9 mouse cellular contexts compared by ENCODE assay signal in genomic region chr17:85116643-85117042, GRCm38 (mm10). TPM values are rescaled to one million over a fixed set of nuclear protein-coding genes. Genes with fewer than 3 reads are reported as not detected.
DNase-seq lines count a peak whose midpoint lies in the region; ATAC-seq and TF ChIP-seq lines count a peak whose summit lies in the region.
"Had no signal": no experiment of that assay in that cellular context is flagged by ENCODE, and none has a peak within 500 bp of the region (broad histone marks: within the 10 kb centered on the region; RNA-seq: fewer than 3 reads in every experiment).

No protein-coding gene starts in this region.

- no peak for ATAC-seq in hindbrain, embryonic 13.5 days (ENCODE audit: low FRiP score)
- 0 out of 2 replicates have a peak, but pooled peaks have one; percentile 57 for ATAC-seq in megakaryocyte progenitor cell, adult 5-6 weeks (replicated peaks; ENCODE audit: poor library complexity)

- H3K4me3 ChIP-seq in hindbrain, embryonic 10.5 days: no peak overlapping the region
- H3K4me3 ChIP-seq in hindbrain, embryonic 13.5 days: no peak overlapping the region
- H3K4me3 ChIP-seq in CH12.LX (replicated peaks in 1 of 3; ENCODE audit: low read depth in 2 of 3, low read length in 2 of 3, poor library complexity in 1 of 3): no peak overlapping the region

- no peaks in the 10 kb centered on the region for H3K9me3 ChIP-seq in hindbrain, embryonic 10.5 days
- H3K9me3 ChIP-seq in hindbrain, embryonic 13.5 days: no peaks in the 10 kb centered on the region
- no peaks in the 10 kb centered on the region for H3K9me3 ChIP-seq in CH12.LX (replicated peaks; ENCODE audit: low read length)

- H3K36me3 ChIP-seq in hindbrain, embryonic 10.5 days: no peaks in the 10 kb centered on the region
- H3K36me3 ChIP-seq in hindbrain, embryonic 13.5 days: 0 out of 2 replicates have a peak, but pooled peaks cover under 1% of the 10 kb centered on the region
- H3K36me3 ChIP-seq in CH12.LX (replicated peaks in 1 of 2; ENCODE audit: control insufficient read depth in 1 of 2, insufficient read depth in 1 of 2, low read length in 1 of 2): no peaks in the 10 kb centered on the region

- DNase-seq in hindbrain, embryonic 10.5 days (ENCODE audit: low spot score): peak; percentile 34
- peak; percentile 49 for DNase-seq in CH12.LX (ENCODE audit: extremely low read depth)
- DNase-seq in adrenal gland, postnatal 14 days: peak; percentile 74
- peak; percentile 31 for DNase-seq in embryo, embryonic 11.5 days (ENCODE audit: low read depth, low spot score)
- DNase-seq in layer of hippocampus, adult 9-10 months (ENCODE audit: low spot score): peak; percentile 54
- DNase-seq in urinary bladder, postnatal 25 days (ENCODE audit: low spot score): peak; percentile 60

- no peak overlapping the region for H3K9ac ChIP-seq in hindbrain, embryonic 13.5 days
- no peak overlapping the region for H3K9ac ChIP-seq in CH12.LX (ENCODE audit: insufficient read depth, low read depth)

- peak in 1 of 2 experiments; percentile 85; a peak in 3 of 4 replicates for TF ChIP-seq CTCF in CH12.LX (conservative IDR thresholded peaks at IDR 0.05 in 1 of 2, IDR thresholded peaks at IDR 0.05 in 1 of 2; ENCODE audit: low read depth in 2 of 2, low read length in 2 of 2)

- dilution Hi-C loops in CH12.LX (cut with MboI; ENCODE audit: extremely low pct_ligation_motif_present, extremely low pct_unique_long_range_greater_than_20kb, low sequenced_read_pairs): no loop called here

- TF ChIP-seq POLR2A in CH12.LX (IDR thresholded peaks at IDR 0.05; ENCODE audit: low read depth, low read length): no peak

- TF ChIP-seq EP300 in CH12.LX (IDR thresholded peaks at IDR 0.05; ENCODE audit: low read length): no peak

- peaks cover 5% of the 10 kb centered on the region; the same call in 1 of the 2 replicates for H3K4me1 ChIP-seq in hindbrain, embryonic 10.5 days (replicated peaks)
- no peaks in the 10 kb centered on the region for H3K4me1 ChIP-seq in hindbrain, embryonic 13.5 days (replicated peaks)
- no peaks in the 10 kb centered on the region for H3K4me1 ChIP-seq in CH12.LX (ENCODE audit: control insufficient read depth in 1 of 2, insufficient read depth in 2 of 2)

- in situ Hi-C loops in CH12.LX (cut with MboI; ENCODE audit: low pct_ligation_motif_present, low pct_unique_long_range_greater_than_20kb, low sequenced_read_pairs): no loop called here

- no peaks in the 10 kb centered on the region for H3K79me2 ChIP-seq in CH12.LX (replicated peaks; ENCODE audit: control insufficient read depth, extremely low read depth, insufficient read depth, poor library complexity, severe bottlenecking)

- H3K27me3 ChIP-seq in hindbrain, embryonic 10.5 days (ENCODE audit: insufficient read depth, poor library complexity, severe bottlenecking): no peaks in the 10 kb centered on the region
- 0 out of 2 replicates have a peak, but pooled peaks cover 4% of the 10 kb centered on the region for H3K27me3 ChIP-seq in hindbrain, embryonic 13.5 days
- no peaks in the 10 kb centered on the region for H3K27me3 ChIP-seq in CH12.LX (replicated peaks)

- WGBS in hindbrain, embryonic 10.5 days: 35% methylated on average over 4 of the region's 4 CpGs
- WGBS in hindbrain, embryonic 13.5 days: 32% methylated on average over 4 of the region's 4 CpGs

- peak; percentile 84 for TF ChIP-seq RAD21 in CH12.LX (IDR thresholded peaks at IDR 0.05; ENCODE audit: low read depth, low read length)

- no peak overlapping the region for H3K4me2 ChIP-seq in hindbrain, embryonic 13.5 days
- H3K4me2 ChIP-seq in CH12.LX (ENCODE audit: insufficient read depth, low read depth, poor library complexity, severe bottlenecking): no peak overlapping the region

- no peak overlapping the region for H3K27ac ChIP-seq in hindbrain, embryonic 10.5 days
- no peak overlapping the region for H3K27ac ChIP-seq in hindbrain, embryonic 13.5 days
- no peak overlapping the region for H3K27ac ChIP-seq in CH12.LX (ENCODE audit: insufficient read depth, low read depth)
- H3K27ac ChIP-seq: macrophage had no signal

TF ChIP-seq in CH12.LX, 34 proteins besides CTCF, POLR2A, EP300 and RAD21:
- TF ChIP-seq ZMIZ1 (IDR thresholded peaks at IDR 0.05; ENCODE audit: low read depth, low read length): no peak
- no peak for TF ChIP-seq NELFE (IDR thresholded peaks at IDR 0.05; ENCODE audit: low read depth, low read length)
- 0 out of 2 replicates have a peak, but pooled peaks have one; percentile 38 for TF ChIP-seq ZC3H11A (IDR thresholded peaks at IDR 0.05; ENCODE audit: low read depth, low read length)
- TF ChIP-seq IRF4 (IDR thresholded peaks at IDR 0.05; ENCODE audit: low read depth, low read length): no peak
- TF ChIP-seq SMC3 (IDR thresholded peaks at IDR 0.05; ENCODE audit: low read depth, low read length): peak; percentile 80
- no peak for TF ChIP-seq KAT2A (IDR thresholded peaks at IDR 0.05; ENCODE audit: insufficient replicate concordance, low read length)
- no peak for TF ChIP-seq MXI1 (IDR thresholded peaks at IDR 0.05; ENCODE audit: low read depth, low read length)
- TF ChIP-seq TBP (conservative IDR thresholded peaks at IDR 0.05; ENCODE audit: low read depth, low read length): no peak
- TF ChIP-seq E2F4 (IDR thresholded peaks at IDR 0.05; ENCODE audit: insufficient replicate concordance, low read depth, low read length): no peak
- TF ChIP-seq TCF12 (IDR thresholded peaks at IDR 0.05; ENCODE audit: low read depth, low read length): no peak
- TF ChIP-seq JUN (IDR thresholded peaks at IDR 0.05; ENCODE audit: insufficient read depth, low read depth, low read length): no peak

RNA-seq across cellular contexts. Expression of gene Camkmt, which starts 26.3 kb away (rescaled TPM):
- polyA plus RNA-seq in hindbrain, embryonic 10.5 days (2016; fragmentation: Nextera tagmentation; extraction: Ambion mirVana): 13.6 and 14.1 TPM in 2 replicates
- 18.3 and 18.7 TPM in 2 replicates for polyA plus RNA-seq in hindbrain, embryonic 13.5 days (2015; fragmentation: Nextera tagmentation; extraction: Ambion mirVana)
- total RNA-seq in CH12.LX (2012; rRNA removed) (1.5 and 1.6 TPM in 2 replicates), CH12.LX (2014; rRNA removed) (1.7 and 1.8 TPM in 2 replicates)
- 3.5 and 4.4 TPM in 2 replicates for polyA plus RNA-seq in CH12.LX (2012; ENCODE audit: insufficient read length, low read depth)
- total RNA-seq in adrenal gland, postnatal 14 days (2021): 4.8 and 6.0 TPM in 2 replicates
- 5.3 and 5.9 TPM in 2 replicates for total RNA-seq in megakaryocyte progenitor cell, adult 5-6 weeks (2015)
- 2.1 and 4.0 TPM in 2 replicates for total RNA-seq in megakaryocyte progenitor cell, adult 5-6 weeks (2017)

RNA-seq across cellular contexts. Expression of gene Prepl, which starts 26.6 kb away (rescaled TPM):
- 32.1 and 42.3 TPM in 2 replicates for polyA plus RNA-seq in hindbrain, embryonic 10.5 days (2016; fragmentation: Nextera tagmentation; extraction: Ambion mirVana)
- polyA plus RNA-seq in hindbrain, embryonic 13.5 days (2015; fragmentation: Nextera tagmentation; extraction: Ambion mirVana): 83.0 and 83.1 TPM in 2 replicates
- 8.4 and 8.5 TPM in 2 replicates for total RNA-seq in CH12.LX (2012; rRNA removed)
- 6.0 and 7.0 TPM in 2 replicates for total RNA-seq in CH12.LX (2014; rRNA removed)
- polyA plus RNA-seq in CH12.LX (2012; ENCODE audit: insufficient read length, low read depth): 21.0 and 22.9 TPM in 2 replicates
- total RNA-seq in adrenal gland, postnatal 14 days (2021): 29.3 and 32.7 TPM in 2 replicates
- total RNA-seq in megakaryocyte progenitor cell, adult 5-6 weeks (2015): 29.0 and 36.8 TPM in 2 replicates
- total RNA-seq in megakaryocyte progenitor cell, adult 5-6 weeks (2017): 24.9 and 30.2 TPM in 2 replicates
